Mouse (Mus musculus): ENCODE data around the gene Bloc1s1. TPM values are rescaled to one million over a fixed set of nuclear protein-coding genes. Genes with fewer than 3 reads are reported as not detected.

Gene Bloc1s1
- polyA plus RNA-seq, 1 experiment from 2014 or later: 276 TPM

GRCm38 (mm10) chr10:128960590-128961584 lies 37.1 kb upstream of the Bloc1s1 start, which contains the start of gene Mettl7b:
Gene Mettl7b, minus strand, starts transcription at chr10:128960988.
- 78% methylated on average over 12 of the region's 12 CpGs for WGBS
- no peak for TF ChIP-seq CTCF (IDR thresholded peaks at IDR 0.05; ENCODE audit: low read depth)
- ATAC-seq (replicated peaks; ENCODE audit: low FRiP score, low read depth): peak; percentile 57
- Histone ChIP-seq H3K27me3 (ENCODE audit: insufficient read depth, low read length) (no peaks in the 10 kb centered on the region), H3K36me3 (ENCODE audit: insufficient read depth, low read length) (no peaks in the 10 kb centered on the region), H3K4me3 (replicated peaks; ENCODE audit: low read depth, low read length) (no peak within 1 kb of the TSS), H3K4me1 (replicated peaks; ENCODE audit: insufficient read depth, low read length) (no peaks in the 10 kb centered on the region), H3K27ac (peak within 1 kb of the TSS; percentile 32; the same call in 1 of the 2 replicates), H3K9me3 (replicated peaks; ENCODE audit: low read length) (no peaks in the 10 kb centered on the region), H3K4me2 (ENCODE audit: low read length) (0 out of 2 replicates have a peak within 1 kb of the TSS, but pooled peaks have one; percentile 22), H3K9ac (ENCODE audit: low read depth, low read length) (no peak within 1 kb of the TSS)
- DNase-seq (ENCODE audit: low spot score): no peak

- no peak overlapping the region for H3K4me3 ChIP-seq (replicated peaks; ENCODE audit: low read depth, low read length)
- H3K36me3 ChIP-seq (ENCODE audit: insufficient read depth, low read length): no peaks in the 10 kb centered on the region
- H3K4me2 ChIP-seq (ENCODE audit: low read length): 0 out of 2 replicates have a peak overlapping the region, but pooled peaks have one; percentile 22
- no peak for TF ChIP-seq CTCF (IDR thresholded peaks at IDR 0.05; ENCODE audit: low read depth)
- ATAC-seq (replicated peaks; ENCODE audit: low FRiP score, low read depth) (no peak), DNase-seq (ENCODE audit: low spot score) (no peak)
- no peaks in the 10 kb centered on the region for H3K9me3 ChIP-seq (replicated peaks; ENCODE audit: low read length)
- no peaks in the 10 kb centered on the region for H3K27me3 ChIP-seq (ENCODE audit: insufficient read depth, low read length)
- H3K4me1 ChIP-seq (replicated peaks; ENCODE audit: insufficient read depth, low read length): no peaks in the 10 kb centered on the region
- no peak overlapping the region for H3K27ac ChIP-seq
- H3K9ac ChIP-seq (ENCODE audit: low read depth, low read length): no peak overlapping the region
- WGBS: 57% methylated on average over 4 of the region's 4 CpGs
Measured at GRCm38 (mm10) chr10:128960142-128960541, 36.3 kb upstream of the Bloc1s1 start.

- TF ChIP-seq CTCF (IDR thresholded peaks at IDR 0.05; ENCODE audit: low read depth): no peak
- Histone ChIP-seq H3K9me3 (replicated peaks; ENCODE audit: low read length) (no peaks in the 10 kb centered on the region), H3K4me1 (replicated peaks; ENCODE audit: insufficient read depth, low read length) (no peaks in the 10 kb centered on the region), H3K4me3 (replicated peaks; ENCODE audit: low read depth, low read length) (no peak overlapping the region), H3K27me3 (ENCODE audit: insufficient read depth, low read length) (no peaks in the 10 kb centered on the region), H3K9ac (ENCODE audit: low read depth, low read length) (no peak overlapping the region), H3K4me2 (ENCODE audit: low read length) (no peak overlapping the region), H3K36me3 (ENCODE audit: insufficient read depth, low read length) (no peaks in the 10 kb centered on the region), H3K27ac (0 out of 2 replicates have a peak overlapping the region, but pooled peaks have one; percentile 11)
- DNase-seq (ENCODE audit: low spot score) (no peak), ATAC-seq (replicated peaks; ENCODE audit: low FRiP score, low read depth) (peak; percentile 15; the same call in 1 of the 2 replicates)
- 78% methylated on average over 10 of the region's 10 CpGs for WGBS
Measured at GRCm38 (mm10) chr10:128958340-128958739, 34.5 kb upstream of the Bloc1s1 start.

- H3K36me3 ChIP-seq (ENCODE audit: insufficient read depth, low read length): no peaks in the 10 kb centered on the region
- no peaks in the 10 kb centered on the region for H3K4me1 ChIP-seq (replicated peaks; ENCODE audit: insufficient read depth, low read length)
- H3K9ac ChIP-seq (ENCODE audit: low read depth, low read length): no peak overlapping the region
- 48% methylated on average over 16 of the region's 16 CpGs for WGBS
- no peak for TF ChIP-seq CTCF (IDR thresholded peaks at IDR 0.05; ENCODE audit: low read depth)
- no peaks in the 10 kb centered on the region for H3K27me3 ChIP-seq (ENCODE audit: insufficient read depth, low read length)
- no peak overlapping the region for H3K4me2 ChIP-seq (ENCODE audit: low read length)
- 0 out of 2 replicates have a peak, but pooled peaks have one; percentile 40 for ATAC-seq (replicated peaks; ENCODE audit: low FRiP score, low read depth)
- no peak overlapping the region for H3K27ac ChIP-seq
- no peaks in the 10 kb centered on the region for H3K9me3 ChIP-seq (replicated peaks; ENCODE audit: low read length)
- DNase-seq (ENCODE audit: low spot score): no peak
- no peak overlapping the region for H3K4me3 ChIP-seq (replicated peaks; ENCODE audit: low read depth, low read length)
Measured at GRCm38 (mm10) chr10:128950208-128950887, 26.5 kb upstream of the Bloc1s1 start.

- DNase-seq (ENCODE audit: low spot score) (no peak), ATAC-seq (replicated peaks; ENCODE audit: low FRiP score, low read depth) (no peak)
- H3K27me3 ChIP-seq (ENCODE audit: insufficient read depth, low read length): no peaks in the 10 kb centered on the region
- H3K27ac ChIP-seq: no peak overlapping the region
- no peaks in the 10 kb centered on the region for H3K9me3 ChIP-seq (replicated peaks; ENCODE audit: low read length)
- WGBS: 91% methylated on average over 4 of the region's 4 CpGs
- TF ChIP-seq CTCF (IDR thresholded peaks at IDR 0.05; ENCODE audit: low read depth): no peak
- H3K36me3 ChIP-seq (ENCODE audit: insufficient read depth, low read length): no peaks in the 10 kb centered on the region
- no peak overlapping the region for H3K4me2 ChIP-seq (ENCODE audit: low read length)
- H3K9ac ChIP-seq (ENCODE audit: low read depth, low read length): no peak overlapping the region
- no peak overlapping the region for H3K4me3 ChIP-seq (replicated peaks; ENCODE audit: low read depth, low read length)
- no peaks in the 10 kb centered on the region for H3K4me1 ChIP-seq (replicated peaks; ENCODE audit: insufficient read depth, low read length)
Measured at GRCm38 (mm10) chr10:128947496-128947895, 23.7 kb upstream of the Bloc1s1 start.

- no peak overlapping the region for H3K4me2 ChIP-seq (ENCODE audit: low read length)
Measured at GRCm38 (mm10) chr10:128945675-128946074, 21.8 kb upstream of the Bloc1s1 start.

More at GRCm38 (mm10) chr10:128945675-128946074, 21.8 kb upstream of the Bloc1s1 start:
- H3K4me1 ChIP-seq (replicated peaks; ENCODE audit: insufficient read depth, low read length): no peaks in the 10 kb centered on the region
- peak; percentile 67 for TF ChIP-seq CTCF (IDR thresholded peaks at IDR 0.05; ENCODE audit: low read depth)
- H3K36me3 ChIP-seq (ENCODE audit: insufficient read depth, low read length): no peaks in the 10 kb centered on the region
- H3K27me3 ChIP-seq (ENCODE audit: insufficient read depth, low read length): no peaks in the 10 kb centered on the region
- no peak overlapping the region for H3K9ac ChIP-seq (ENCODE audit: low read depth, low read length)
- no peak overlapping the region for H3K27ac ChIP-seq
- 22% methylated on average over 3 of the region's 3 CpGs for WGBS
- H3K9me3 ChIP-seq (replicated peaks; ENCODE audit: low read length): no peaks in the 10 kb centered on the region
- DNase-seq (ENCODE audit: low spot score) (peak; percentile 40), ATAC-seq (replicated peaks; ENCODE audit: low FRiP score, low read depth) (peak; percentile 38; the same call in 1 of the 2 replicates)
- no peak overlapping the region for H3K4me3 ChIP-seq (replicated peaks; ENCODE audit: low read depth, low read length)

Measured in kidney, postnatal 0 days (tissue).